Mouse (Mus musculus) ovary, postnatal 14 days (tissue): ENCODE results near the gene Zfp13.
"Not testable (repeated sequence)": the region's sequence is repeated elsewhere in the genome, so short reads cannot be mapped to it uniquely, and the experiment has no call there.

Experiments
- DNase-seq: peaks from one replicate; pipeline ENCODE4 v3.0.0; 2022; ENCODE audit warnings: low spot score

The Zfp13 gene

DNA sequence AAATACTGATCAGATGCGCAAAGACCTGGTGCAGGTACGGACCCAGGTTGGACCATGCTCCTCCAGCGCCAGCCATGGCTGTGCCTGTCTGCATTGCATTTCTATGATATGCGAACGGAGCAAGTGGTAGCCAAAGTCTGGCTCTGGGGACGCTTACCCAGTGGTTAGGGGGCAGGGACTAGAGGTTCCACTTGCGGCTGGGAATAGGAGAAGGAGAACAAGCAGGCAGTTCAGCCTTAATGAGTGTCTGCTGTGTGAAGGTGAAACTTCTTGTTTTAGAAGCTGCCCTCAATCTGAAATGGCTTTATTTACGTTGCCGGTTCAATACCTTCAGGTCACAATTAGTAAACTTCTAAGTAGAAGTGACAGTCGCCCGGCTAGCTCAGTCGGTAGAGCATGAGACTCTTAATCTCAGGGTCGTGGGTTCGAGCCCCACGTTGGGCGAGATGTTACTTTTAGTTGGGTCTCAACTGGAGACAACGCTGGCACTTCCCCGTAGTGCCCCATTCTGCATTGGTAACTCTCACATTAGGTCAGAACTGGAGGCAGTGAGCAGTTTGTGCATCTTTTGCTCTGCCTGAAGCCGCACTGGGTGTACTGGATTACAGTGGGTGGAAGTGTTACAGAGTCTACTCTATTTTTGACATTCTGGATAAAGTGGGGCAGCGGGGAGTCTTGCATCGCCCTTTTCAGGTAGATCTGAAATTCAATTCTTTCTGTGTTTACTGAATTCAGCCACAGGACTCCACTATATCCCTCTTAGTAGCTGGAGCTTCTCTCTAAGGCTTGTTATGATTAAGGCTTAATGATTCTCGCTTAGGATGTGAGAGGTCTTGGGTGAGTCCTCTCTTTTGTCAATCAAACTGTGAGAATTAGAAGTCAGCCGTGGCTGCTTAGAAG lies 65.4 kb downstream of the Zfp13 start:
- DNase-seq: not testable (repeated sequence)

DNA sequence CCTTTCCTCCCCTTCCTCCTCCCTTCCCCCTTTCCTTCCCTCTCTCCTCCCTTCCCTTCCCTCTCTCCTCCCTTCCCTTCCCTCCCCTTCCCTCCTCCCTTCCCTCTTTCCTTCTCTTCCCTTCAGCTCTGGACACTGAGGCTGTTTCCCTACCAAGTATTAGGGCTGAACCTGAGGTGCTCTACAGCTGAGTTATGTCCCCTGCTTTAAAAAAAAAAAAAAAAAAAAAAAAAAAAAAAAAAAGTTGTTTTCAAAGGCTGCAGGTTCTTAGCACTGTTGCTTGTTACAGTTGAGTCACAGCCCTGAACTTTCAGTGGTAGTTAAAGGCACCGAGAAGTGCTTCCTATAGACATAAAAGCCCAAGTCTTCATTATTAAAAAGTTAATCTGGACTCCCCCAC lies 67.9 kb downstream of the Zfp13 start:
- DNase-seq: not testable (repeated sequence)
